In the genomic region with DNA sequence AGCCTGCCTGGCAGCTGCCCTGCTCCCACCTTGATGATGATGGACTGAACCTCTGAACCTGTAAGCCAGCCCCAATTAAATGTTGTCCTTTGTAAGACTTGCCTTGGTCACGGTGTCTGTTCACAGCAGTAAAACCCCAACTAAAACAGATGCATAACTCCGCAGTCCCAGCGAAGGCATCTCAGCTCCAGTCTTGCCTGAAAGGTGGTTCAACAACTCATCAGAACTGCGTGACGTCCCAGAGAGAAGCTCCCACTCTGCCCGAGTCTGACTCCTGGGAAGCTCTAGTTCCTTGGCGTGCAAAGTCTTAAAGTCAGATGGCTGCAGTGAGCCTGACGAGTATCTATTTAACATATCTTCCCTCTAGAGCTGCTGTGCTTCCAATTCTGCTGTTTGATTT, we compare ENCODE assay signal across 27 mouse cellular contexts.
DNase-seq lines count a peak whose midpoint lies in the region; ATAC-seq and TF ChIP-seq lines count a peak whose summit lies in the region.
"Had no signal": no experiment of that assay in that cellular context is flagged by ENCODE, and none has a peak within 500 bp of the region (broad histone marks: within the 10 kb centered on the region; RNA-seq: fewer than 3 reads in every experiment).

No protein-coding gene starts in this region.

- TF ChIP-seq CTCF in gastrocnemius, adult 2 months (IDR thresholded peaks at IDR 0.05), result no peak

- no peaks in the 10 kb centered on the region for H3K36me3 ChIP-seq in heart, embryonic 10.5 days
- H3K36me3 ChIP-seq in liver, embryonic 11.5 days (ENCODE audit: control insufficient read depth, insufficient read depth, low read length), result no peaks in the 10 kb centered on the region
- H3K36me3 ChIP-seq in limb, embryonic 10.5 days, result no peaks in the 10 kb centered on the region
- H3K36me3 ChIP-seq: forebrain, embryonic 10.5 days; G1E; heart, embryonic 13.5 days had no signal

- intact Hi-C loops in gastrocnemius, adult 2 months (cut with DNase I), result no loop called here

- no peak overlapping the region for H3K4me2 ChIP-seq in liver, embryonic 11.5 days
- H3K4me2 ChIP-seq: forebrain, embryonic 13.5 days; heart, embryonic 13.5 days; hindbrain, embryonic 14.5 days had no signal

- no peak overlapping the region for H3K27ac ChIP-seq in heart, embryonic 10.5 days
- no peak overlapping the region for H3K27ac ChIP-seq in liver, embryonic 11.5 days (ENCODE audit: low read depth, low read length)
- no peak overlapping the region for H3K27ac ChIP-seq in limb, embryonic 10.5 days
- no peak overlapping the region for H3K27ac ChIP-seq in gastrocnemius, adult 2 months
- H3K27ac ChIP-seq: forebrain, embryonic 10.5 days; forebrain, embryonic 13.5 days; heart, adult 2 months; heart, embryonic 13.5 days; hindbrain, embryonic 14.5 days; hindbrain, postnatal 0 days had no signal

- no peaks in the 10 kb centered on the region for H3K27me3 ChIP-seq in heart, embryonic 10.5 days (ENCODE audit: insufficient read depth, poor library complexity, severe bottlenecking)
- H3K27me3 ChIP-seq in liver, embryonic 11.5 days (replicated peaks; ENCODE audit: control insufficient read depth, insufficient read depth, low read length), result no peaks in the 10 kb centered on the region
- no peaks in the 10 kb centered on the region for H3K27me3 ChIP-seq in limb, embryonic 10.5 days (ENCODE audit: low read depth, poor library complexity, severe bottlenecking)
- H3K27me3 ChIP-seq: CH12.LX; forebrain, embryonic 13.5 days; heart, embryonic 13.5 days had no signal

- peak; percentile 56 for DNase-seq in heart, embryonic 10.5 days (ENCODE audit: low spot score)
- no peak for DNase-seq in heart, adult 9 months (ENCODE audit: low spot score in 2 of 2)
- peak; percentile 28 for DNase-seq in liver, embryonic 11.5 days (ENCODE audit: low spot score)
- DNase-seq in liver, result no peak
- peak; percentile 10 to 16 for DNase-seq in right cerebral cortex, postnatal 10 days (ENCODE audit: low spot score in 2 of 2)
- no peak for DNase-seq in right cerebral cortex, postnatal 36 days (ENCODE audit: low spot score in 2 of 2)
- peak; percentile 12 for DNase-seq in limb, embryonic 10.5 days (ENCODE audit: low spot score)
- DNase-seq in gastrocnemius, adult 2 months, result no peak
- DNase-seq: adrenal gland, postnatal 10 days; adrenal gland, postnatal 36 days; B cell, adult 2 months; cerebellum, adult 18-20 months; cerebellum, adult 9-10 months; cerebellum, postnatal 14 days; gastrocnemius, postnatal 25 days; heart, adult 2 months; heart, postnatal 14 days; heart, postnatal 4 days had no signal

- no peak for ATAC-seq in liver, embryonic 11.5 days (replicated peaks; ENCODE audit: low FRiP score)
- ATAC-seq: forebrain, embryonic 13.5 days; forebrain, embryonic 16.5 days; hindbrain, postnatal 0 days; Patski had no signal

- H3K9me3 ChIP-seq in heart, embryonic 10.5 days, result no peaks in the 10 kb centered on the region
- H3K9me3 ChIP-seq in liver, embryonic 11.5 days (ENCODE audit: control insufficient read depth, low read length), result no peaks in the 10 kb centered on the region
- no peaks in the 10 kb centered on the region for H3K9me3 ChIP-seq in limb, embryonic 10.5 days (replicated peaks)
- H3K9me3 ChIP-seq: forebrain, embryonic 10.5 days; forebrain, embryonic 13.5 days; G1E; heart, embryonic 13.5 days had no signal

- H3K4me3 ChIP-seq in heart, embryonic 10.5 days, result no peak overlapping the region
- no peak overlapping the region for H3K4me3 ChIP-seq in liver, embryonic 11.5 days (ENCODE audit: low read depth, low read length)
- no peak overlapping the region for H3K4me3 ChIP-seq in limb, embryonic 10.5 days
- H3K4me3 ChIP-seq in gastrocnemius, adult 2 months, result no peak overlapping the region
- H3K4me3 ChIP-seq: forebrain, embryonic 10.5 days; forebrain, embryonic 13.5 days; heart, adult 2 months; heart, embryonic 13.5 days had no signal

- H3K4me1 ChIP-seq in heart, embryonic 10.5 days, result peaks cover 7% of the 10 kb centered on the region; the same call in 1 of the 2 replicates
- no peaks in the 10 kb centered on the region for H3K4me1 ChIP-seq in liver, embryonic 11.5 days (replicated peaks; ENCODE audit: control insufficient read depth, insufficient read depth, low read length)
- H3K4me1 ChIP-seq in limb, embryonic 10.5 days, result peaks cover 5% of the 10 kb centered on the region; the same call in 1 of the 2 replicates
- H3K4me1 ChIP-seq: forebrain, embryonic 13.5 days had no signal

- H3K9ac ChIP-seq in liver, embryonic 11.5 days (ENCODE audit: low read depth, low read length), result no peak overlapping the region
- H3K9ac ChIP-seq: forebrain, embryonic 13.5 days; heart, embryonic 13.5 days; hindbrain, embryonic 14.5 days had no signal

- 88% methylated on average over 8 of the region's 8 CpGs for WGBS in heart, embryonic 10.5 days
- 89% methylated on average over 8 of the region's 8 CpGs for WGBS in liver, embryonic 11.5 days
- WGBS in limb, embryonic 10.5 days, result 95% methylated on average over 8 of the region's 8 CpGs

Comparison
In these comparisons a context has a peak if more than half of its experiments do, and no peak if none do; other contexts are left out.
1. DNase-seq: peak in heart, embryonic 10.5 days (single experiment), liver, embryonic 11.5 days (single experiment), right cerebral cortex, postnatal 10 days (2 of 2) and limb, embryonic 10.5 days (single experiment); none in heart, adult 9 months (0 of 2), liver (single experiment), right cerebral cortex, postnatal 36 days (0 of 2) and gastrocnemius, adult 2 months (single experiment).